Mouse (Mus musculus): ENCODE data around the gene Luc7l3. TPM values are rescaled to one million over a fixed set of nuclear protein-coding genes. Genes with fewer than 3 reads are reported as not detected.

The Luc7l3 gene
- polyA plus RNA-seq, 1 experiment from 2014 or later = 143 TPM

GRCm38 (mm10) chr11:94322636-94323035, 848 bp upstream of the Luc7l3 start:
- Histone ChIP-seq H3K9me3 (no peaks in the 10 kb centered on the region), H3K36me3 (peaks cover 15% of the 10 kb centered on the region), H3K4me2 (peak overlapping the region; percentile 84), H3K27me3 (no peaks in the 10 kb centered on the region), H3K9ac (replicated peaks) (peak overlapping the region; percentile 99; the same call in 1 of the 2 replicates), H3K4me3 (replicated peaks) (peak overlapping the region; percentile 98), H3K4me1 (replicated peaks) (peaks cover 31% of the 10 kb centered on the region), H3K27ac (peak overlapping the region; percentile 98)
- 43% methylated on average over 5 of the region's 5 CpGs for WGBS
- ATAC-seq (ENCODE audit: insufficient number of reproducible peaks, insufficient read depth, low FRiP score, low TSS enrichment, low read depth) = no peak

DNA sequence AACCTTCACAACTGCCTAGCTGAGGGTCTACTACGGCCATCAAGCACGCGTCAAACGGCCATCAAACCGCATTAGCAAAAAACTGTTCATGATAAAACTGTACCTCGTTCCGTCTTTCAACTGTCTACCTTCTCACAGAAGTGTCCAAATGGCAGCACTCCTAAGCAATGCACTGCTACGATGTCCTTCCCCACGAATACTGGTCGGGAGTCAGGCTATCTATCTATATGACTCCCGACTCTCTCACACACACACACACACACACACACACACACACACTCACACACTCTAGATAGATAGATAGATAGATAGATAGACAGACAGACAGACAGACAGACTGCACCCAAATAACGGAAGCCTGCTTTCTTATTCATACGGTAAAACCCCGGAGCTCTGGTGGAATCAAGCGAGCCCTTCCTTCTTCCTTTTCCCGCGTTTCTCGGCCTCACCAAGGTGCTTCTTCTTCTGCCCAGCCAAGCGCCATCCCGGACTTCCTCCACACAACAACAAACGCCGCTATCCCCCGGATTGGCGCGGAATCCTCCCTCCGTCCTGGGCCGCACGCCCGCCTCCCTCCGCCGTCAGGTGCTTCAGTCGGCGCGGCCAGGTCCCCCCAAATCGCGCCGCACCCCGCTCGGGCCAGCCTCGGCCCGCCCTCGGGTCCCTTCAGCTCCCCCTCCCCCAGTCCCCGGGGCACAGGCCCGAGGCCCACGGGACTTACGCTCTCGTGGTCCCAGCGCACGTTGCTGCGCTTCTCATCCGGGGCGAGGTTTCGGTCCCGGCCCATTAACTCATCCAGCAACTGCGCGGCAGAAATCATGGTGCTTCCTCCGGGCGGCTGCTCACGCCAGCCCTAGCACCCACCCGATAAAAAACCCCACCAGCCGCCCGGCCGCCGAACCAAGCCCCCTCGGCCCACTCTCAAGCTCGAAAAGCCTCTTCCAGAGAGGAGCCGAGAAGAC, 538 bp downstream of the Luc7l3 start:
- peak overlapping the region; percentile 98 for H3K4me3 ChIP-seq (replicated peaks)
- H3K27ac ChIP-seq = peak overlapping the region; percentile 98
- peaks cover 36% of the 10 kb centered on the region for H3K4me1 ChIP-seq (replicated peaks)
- H3K27me3 ChIP-seq = no peaks in the 10 kb centered on the region
- H3K9ac ChIP-seq (replicated peaks) = peak overlapping the region; percentile 99
- H3K9me3 ChIP-seq = no peaks in the 10 kb centered on the region
- peak overlapping the region; percentile 84 for H3K4me2 ChIP-seq
- H3K36me3 ChIP-seq = peaks cover 15% of the 10 kb centered on the region
- no peak; the same call in none of the 2 replicates for ATAC-seq (ENCODE audit: insufficient number of reproducible peaks, insufficient read depth, low FRiP score, low TSS enrichment, low read depth)
- under 1% methylated on average over 67 of the region's 67 CpGs for WGBS

GRCm38 (mm10) chr11:94318056-94318455, 3.7 kb downstream of the Luc7l3 start:
- Histone ChIP-seq H3K36me3 (peaks cover 15% of the 10 kb centered on the region), H3K27me3 (no peaks in the 10 kb centered on the region), H3K4me3 (replicated peaks) (no peak overlapping the region), H3K9me3 (no peaks in the 10 kb centered on the region), H3K4me1 (replicated peaks) (peaks cover 49% of the 10 kb centered on the region), H3K27ac (no peak overlapping the region), H3K9ac (replicated peaks) (no peak overlapping the region), H3K4me2 (no peak overlapping the region)
- ATAC-seq (ENCODE audit: insufficient number of reproducible peaks, insufficient read depth, low FRiP score, low TSS enrichment, low read depth) = no peak
- 94% methylated on average over 5 of the region's 5 CpGs for WGBS

DNA sequence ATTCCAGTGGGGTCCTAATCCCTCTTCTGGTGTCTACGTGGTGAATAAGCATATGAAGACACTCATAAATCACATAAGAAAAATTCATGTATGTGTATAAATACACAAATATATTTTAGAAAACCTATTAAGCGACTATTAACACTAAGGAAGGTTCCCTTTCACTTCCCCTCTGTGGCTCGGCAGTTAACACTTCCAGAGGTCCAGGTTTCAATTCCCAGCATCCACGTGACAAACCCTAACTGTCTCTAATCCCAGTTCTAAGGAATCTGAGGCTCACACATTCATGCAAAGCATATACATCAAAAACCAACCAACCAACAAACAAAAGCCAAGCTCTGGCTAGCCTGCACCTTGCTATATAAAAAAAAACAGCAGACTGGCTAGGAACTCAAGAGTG, 4.3 kb downstream of the Luc7l3 start:
- Histone ChIP-seq H3K36me3 (peaks cover 15% of the 10 kb centered on the region), H3K27ac (no peak overlapping the region), H3K27me3 (no peaks in the 10 kb centered on the region), H3K9ac (replicated peaks) (no peak overlapping the region), H3K4me1 (replicated peaks) (peaks cover 44% of the 10 kb centered on the region), H3K9me3 (no peaks in the 10 kb centered on the region), H3K4me3 (replicated peaks) (no peak overlapping the region), H3K4me2 (no peak overlapping the region)
- WGBS = 53% methylated on average over 4 of the region's 4 CpGs
- ATAC-seq (ENCODE audit: insufficient number of reproducible peaks, insufficient read depth, low FRiP score, low TSS enrichment, low read depth) = no peak

GRCm38 (mm10) chr11:94317014-94317413, 4.8 kb downstream of the Luc7l3 start:
- H3K4me3 ChIP-seq (replicated peaks) = no peak overlapping the region
- no peaks in the 10 kb centered on the region for H3K9me3 ChIP-seq
- WGBS = 90% methylated on average over 1 of the region's 1 CpGs
- peaks cover 42% of the 10 kb centered on the region for H3K4me1 ChIP-seq (replicated peaks)
- H3K36me3 ChIP-seq = peaks cover 15% of the 10 kb centered on the region
- no peak overlapping the region for H3K27ac ChIP-seq
- no peaks in the 10 kb centered on the region for H3K27me3 ChIP-seq
- no peak for ATAC-seq (ENCODE audit: insufficient number of reproducible peaks, insufficient read depth, low FRiP score, low TSS enrichment, low read depth)
- H3K9ac ChIP-seq (replicated peaks) = no peak overlapping the region
- no peak overlapping the region for H3K4me2 ChIP-seq

- no peak for ATAC-seq (ENCODE audit: insufficient number of reproducible peaks, insufficient read depth, low FRiP score, low TSS enrichment, low read depth)
- Histone ChIP-seq H3K27me3 (no peaks in the 10 kb centered on the region), H3K4me3 (replicated peaks) (no peak overlapping the region), H3K27ac (no peak overlapping the region), H3K4me2 (no peak overlapping the region), H3K4me1 (replicated peaks) (peaks cover 42% of the 10 kb centered on the region), H3K9me3 (no peaks in the 10 kb centered on the region), H3K36me3 (peaks cover 15% of the 10 kb centered on the region), H3K9ac (replicated peaks) (no peak overlapping the region)
- 82% methylated on average over 2 of the region's 2 CpGs for WGBS
Measured at GRCm38 (mm10) chr11:94316528-94316927, 5.3 kb downstream of the Luc7l3 start.

GRCm38 (mm10) chr11:94315308-94315707, 6.5 kb downstream of the Luc7l3 start:
- Histone ChIP-seq H3K9me3 (no peaks in the 10 kb centered on the region), H3K9ac (replicated peaks) (no peak overlapping the region), H3K4me1 (replicated peaks) (peaks cover 38% of the 10 kb centered on the region), H3K27me3 (no peaks in the 10 kb centered on the region), H3K4me3 (replicated peaks) (no peak overlapping the region), H3K27ac (no peak overlapping the region), H3K36me3 (peaks cover 18% of the 10 kb centered on the region), H3K4me2 (no peak overlapping the region)
- no peak for ATAC-seq (ENCODE audit: insufficient number of reproducible peaks, insufficient read depth, low FRiP score, low TSS enrichment, low read depth)
- WGBS = 74% methylated on average over 1 of the region's 1 CpGs

- Histone ChIP-seq H3K4me3 (replicated peaks) (no peak overlapping the region), H3K27me3 (no peaks in the 10 kb centered on the region), H3K9me3 (no peaks in the 10 kb centered on the region), H3K4me1 (replicated peaks) (peaks cover 29% of the 10 kb centered on the region), H3K4me2 (no peak overlapping the region), H3K27ac (no peak overlapping the region), H3K9ac (replicated peaks) (no peak overlapping the region), H3K36me3 (peaks cover 15% of the 10 kb centered on the region)
- WGBS = 91% methylated on average over 2 of the region's 2 CpGs
- ATAC-seq (ENCODE audit: insufficient number of reproducible peaks, insufficient read depth, low FRiP score, low TSS enrichment, low read depth) = no peak
Measured at GRCm38 (mm10) chr11:94314098-94314652, 7.6 kb downstream of the Luc7l3 start.

DNA sequence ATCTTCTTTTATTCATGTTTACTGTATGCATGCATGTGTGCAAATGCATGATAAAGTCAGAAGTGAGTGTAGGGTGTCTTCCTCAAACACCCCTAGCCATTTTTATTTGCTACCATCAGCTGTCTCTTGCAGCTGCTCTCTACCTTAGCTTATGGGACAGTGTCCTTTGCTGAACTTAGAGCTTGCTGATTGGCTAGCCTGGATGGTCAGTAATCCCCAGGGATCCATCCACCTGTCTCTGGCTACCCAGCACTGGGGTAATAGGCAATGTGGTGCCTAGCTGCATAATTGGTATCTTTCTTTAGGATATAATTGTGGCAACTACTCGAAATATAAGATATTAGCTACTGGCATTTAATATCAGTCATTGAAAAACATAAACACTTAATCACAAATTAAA, 9.1 kb downstream of the Luc7l3 start:
- Histone ChIP-seq H3K4me2 (no peak overlapping the region), H3K27ac (no peak overlapping the region), H3K9me3 (no peaks in the 10 kb centered on the region), H3K9ac (replicated peaks) (no peak overlapping the region), H3K36me3 (peaks cover 9% of the 10 kb centered on the region; the same call in 1 of the 2 replicates), H3K27me3 (no peaks in the 10 kb centered on the region), H3K4me3 (replicated peaks) (no peak overlapping the region), H3K4me1 (replicated peaks) (peaks cover 27% of the 10 kb centered on the region)
- 80% methylated on average over 1 of the region's 1 CpGs for WGBS
- ATAC-seq (ENCODE audit: insufficient number of reproducible peaks, insufficient read depth, low FRiP score, low TSS enrichment, low read depth) = no peak

DNA sequence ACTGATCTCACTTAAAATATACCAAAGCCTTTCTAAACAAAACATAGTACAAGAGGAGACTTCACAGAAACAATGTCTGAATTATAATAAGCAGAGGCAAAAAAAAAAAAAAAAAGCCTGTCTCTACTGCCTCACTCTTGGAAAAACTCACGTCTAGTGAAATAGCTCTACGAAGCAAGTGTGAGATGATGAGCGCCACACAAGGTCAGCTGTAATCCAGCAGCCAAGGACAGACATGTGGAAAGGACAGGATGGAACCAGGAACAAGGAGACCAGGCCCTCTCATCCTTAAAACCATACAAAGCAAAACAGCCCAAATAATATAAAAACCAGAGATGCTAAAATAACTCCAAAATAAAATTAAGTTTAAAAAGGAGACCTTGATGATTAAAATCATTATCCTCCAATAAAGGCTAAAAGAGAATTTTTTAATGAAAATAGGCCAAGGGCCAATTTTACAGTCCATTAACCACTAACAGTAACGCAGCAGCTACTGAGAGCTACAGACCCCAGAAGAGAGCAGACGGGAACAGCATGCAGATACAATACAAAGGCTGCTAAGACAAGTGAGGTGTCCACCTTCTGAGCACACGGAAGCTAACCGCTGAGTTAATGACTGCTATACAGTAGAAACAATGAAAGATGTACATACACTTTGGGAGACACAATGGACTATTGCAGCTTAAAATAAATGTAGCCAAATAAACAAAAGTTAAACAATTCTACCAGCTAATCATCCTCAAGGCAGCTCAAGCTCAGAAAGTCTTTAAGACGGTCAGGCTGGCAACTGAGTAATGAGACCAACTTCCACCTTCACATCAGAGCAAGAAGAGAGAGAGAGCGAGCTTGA, 26.6 kb downstream of the Luc7l3 start:
- WGBS = 86% methylated on average over 9 of the region's 9 CpGs
- H3K36me3 ChIP-seq = peaks cover 93% of the 10 kb centered on the region
- no peak overlapping the region for H3K4me3 ChIP-seq (replicated peaks)
- H3K9ac ChIP-seq (replicated peaks) = no peak overlapping the region
- H3K27me3 ChIP-seq = no peaks in the 10 kb centered on the region
- H3K4me1 ChIP-seq (replicated peaks) = no peaks in the 10 kb centered on the region
- no peak overlapping the region for H3K4me2 ChIP-seq
- H3K9me3 ChIP-seq = no peaks in the 10 kb centered on the region
- H3K27ac ChIP-seq = no peak overlapping the region
- no peak for ATAC-seq (ENCODE audit: insufficient number of reproducible peaks, insufficient read depth, low FRiP score, low TSS enrichment, low read depth)

Measured in limb, embryonic 12.5 days (tissue).